Mouse (Mus musculus): ENCODE measurements around the gene Snrnp25.

Gene Snrnp25

GRCm38 (mm10) chr11:32244617-32245016, 39.4 kb downstream of the Snrnp25 start:
- no peak for DNase-seq (ENCODE audit: low spot score)

GRCm38 (mm10) chr11:32245614-32246013, 40.4 kb downstream of the Snrnp25 start:
- no peak for DNase-seq (ENCODE audit: low spot score)

DNA sequence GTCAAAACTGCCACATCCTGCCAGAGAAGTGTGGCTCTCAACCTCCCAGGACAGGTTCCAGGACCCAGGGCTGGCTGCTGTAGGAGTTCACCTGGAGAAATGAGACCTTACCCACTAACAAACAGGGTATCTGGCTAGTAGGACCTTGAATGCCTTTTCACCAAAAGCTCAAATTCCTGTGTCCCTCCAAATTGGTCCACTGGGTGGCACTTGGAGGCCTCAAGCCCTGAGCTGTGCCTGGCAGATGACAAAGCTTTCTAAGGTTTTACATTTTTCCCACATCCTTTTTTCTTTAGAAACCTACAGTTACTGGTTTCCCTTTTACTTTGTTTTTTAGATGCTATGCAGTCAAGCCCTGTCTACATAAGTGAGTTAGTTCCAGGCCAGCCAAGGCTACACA, 41.9 kb downstream of the Snrnp25 start:
- DNase-seq (ENCODE audit: low spot score), result no peak

DNA sequence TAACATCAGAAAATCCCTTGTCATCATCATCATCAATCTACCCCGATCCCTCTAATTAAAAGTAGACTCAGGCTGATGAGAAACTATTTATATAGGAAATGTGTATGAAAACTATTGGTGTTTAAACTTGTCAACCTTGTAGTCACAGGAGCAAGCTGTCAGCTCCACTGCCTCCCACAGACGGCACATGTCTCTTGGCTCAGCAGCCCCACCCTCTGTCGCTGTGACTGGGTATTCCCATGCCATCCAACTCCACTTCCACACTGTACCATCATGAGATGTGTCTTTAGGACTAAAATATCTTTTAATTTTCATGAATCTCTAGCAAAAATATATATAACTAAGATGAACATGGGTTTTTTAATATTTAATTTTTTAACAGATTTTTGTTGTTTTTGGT, 43.1 kb downstream of the Snrnp25 start:
- no peak for DNase-seq (ENCODE audit: low spot score)

- no peak for DNase-seq (ENCODE audit: low spot score)
Observed at GRCm38 (mm10) chr11:32250880-32251763, 45.9 kb downstream of the Snrnp25 start.

- DNase-seq (ENCODE audit: low spot score), result no peak
Observed at GRCm38 (mm10) chr11:32253121-32253520, 47.9 kb downstream of the Snrnp25 start.

DNA sequence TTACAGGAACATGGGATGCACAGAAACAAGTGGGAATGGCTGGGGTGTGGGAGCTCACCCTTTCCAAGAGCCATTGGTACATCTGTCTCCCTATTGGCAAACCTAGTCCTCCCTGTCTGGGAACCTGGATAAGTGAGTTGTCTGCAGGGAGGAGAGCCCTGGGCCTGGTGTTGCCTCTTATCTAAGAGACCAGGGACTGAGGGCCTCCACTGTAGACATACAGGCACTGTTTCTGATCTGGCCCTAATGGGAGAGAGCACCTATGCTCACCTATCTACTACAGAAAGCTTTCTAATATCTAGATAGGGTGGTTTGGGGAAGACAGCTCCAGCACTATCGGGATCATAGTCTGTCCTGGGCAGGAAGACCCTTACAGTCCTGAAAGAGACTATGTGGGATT, 50.9 kb downstream of the Snrnp25 start:
- no peak for DNase-seq (ENCODE audit: low spot score)

DNA sequence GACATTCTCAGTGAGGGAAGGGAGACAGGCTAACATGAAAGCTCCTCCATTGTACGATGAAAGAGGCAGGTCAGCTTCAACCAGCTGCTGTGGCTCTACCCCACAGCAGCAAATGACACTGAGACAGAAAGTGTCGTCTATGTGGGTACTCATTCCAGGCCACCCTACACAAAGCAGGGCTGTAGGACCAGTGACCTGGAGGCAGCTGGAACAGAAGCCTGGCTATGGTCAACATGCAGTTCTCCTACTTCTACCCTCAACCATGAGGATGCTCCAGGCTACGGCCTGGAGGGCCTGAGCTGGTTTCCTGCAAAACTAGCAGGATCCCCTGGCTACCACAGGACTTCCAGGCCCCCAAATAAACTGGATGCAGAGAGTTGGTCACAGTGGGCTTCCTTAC, 51.4 kb downstream of the Snrnp25 start:
- no peak for DNase-seq (ENCODE audit: low spot score)

All from lung, postnatal 25 days (tissue).